Mouse (Mus musculus): Measurements from ENCODE around the gene Cracr2b.

Gene Cracr2b

DNA sequence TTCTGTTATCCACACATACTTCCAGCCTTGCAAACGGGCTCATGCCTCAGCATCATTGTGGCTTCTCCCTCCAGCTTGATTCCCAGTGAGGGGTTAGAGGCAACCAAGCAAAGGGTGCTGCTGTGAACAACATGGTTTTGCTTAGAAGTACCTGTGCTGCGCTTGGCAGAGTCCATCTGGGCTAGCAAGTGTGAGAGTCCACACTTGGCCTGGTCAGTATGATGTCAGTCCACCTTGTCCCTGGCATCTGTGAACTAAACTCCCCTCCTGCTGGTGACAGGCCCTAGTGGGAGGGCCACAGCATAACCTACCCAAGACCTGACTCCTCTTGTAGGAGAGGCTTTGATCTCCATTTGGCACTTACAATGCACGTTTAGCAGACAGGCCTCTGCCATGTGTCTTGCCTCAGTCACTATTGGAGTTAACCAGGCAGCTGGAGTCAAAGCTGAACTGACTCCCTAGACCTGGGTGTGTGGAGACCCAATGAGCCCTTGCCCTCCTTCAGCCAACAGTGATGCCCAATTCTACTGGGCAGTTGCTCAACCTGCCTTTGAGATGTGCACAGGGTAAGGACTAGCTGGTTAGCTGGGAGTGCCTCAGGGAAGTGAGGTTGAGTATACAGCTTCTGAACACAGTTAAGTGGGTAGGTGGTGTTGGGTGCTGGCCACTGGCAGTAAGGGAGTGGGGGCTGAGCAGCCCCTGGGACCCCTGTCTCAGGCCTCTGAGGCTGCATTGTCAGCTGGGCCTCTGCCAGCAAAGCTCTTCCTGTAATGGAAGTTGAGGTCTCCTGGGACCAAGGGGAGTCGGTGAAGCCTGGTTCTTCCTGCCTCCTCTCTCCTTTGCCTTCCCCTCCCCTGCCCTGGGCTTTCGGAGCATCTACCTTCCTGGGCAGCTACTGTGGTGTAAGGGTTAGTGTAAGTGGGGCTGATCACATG, 23.6 kb downstream of the Cracr2b start:
- DNase-seq (ENCODE audit: extremely low spot score, low read depth, low spot score), result no peak

DNA sequence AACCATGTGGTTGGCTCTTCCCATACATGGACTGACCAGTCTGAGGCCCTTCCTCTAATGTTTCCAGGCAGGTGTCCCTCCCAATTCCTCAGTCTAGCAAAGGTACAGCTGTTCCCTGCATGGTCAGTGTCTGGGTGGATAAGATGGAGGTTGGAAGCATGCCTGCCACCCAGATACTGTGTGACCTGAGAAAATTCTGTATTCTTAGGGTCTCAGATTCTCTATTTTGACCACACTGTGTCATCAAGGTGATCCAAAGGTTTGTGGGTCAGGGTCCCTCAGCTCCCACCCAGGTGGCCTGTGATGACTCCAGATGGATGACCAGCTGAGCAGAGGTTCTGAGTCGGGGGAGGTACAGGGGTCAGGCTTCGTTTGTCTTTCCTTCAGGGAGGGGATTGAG, 24.3 kb downstream of the Cracr2b start:
- no peak for DNase-seq (ENCODE audit: extremely low spot score, low read depth, low spot score)

DNA sequence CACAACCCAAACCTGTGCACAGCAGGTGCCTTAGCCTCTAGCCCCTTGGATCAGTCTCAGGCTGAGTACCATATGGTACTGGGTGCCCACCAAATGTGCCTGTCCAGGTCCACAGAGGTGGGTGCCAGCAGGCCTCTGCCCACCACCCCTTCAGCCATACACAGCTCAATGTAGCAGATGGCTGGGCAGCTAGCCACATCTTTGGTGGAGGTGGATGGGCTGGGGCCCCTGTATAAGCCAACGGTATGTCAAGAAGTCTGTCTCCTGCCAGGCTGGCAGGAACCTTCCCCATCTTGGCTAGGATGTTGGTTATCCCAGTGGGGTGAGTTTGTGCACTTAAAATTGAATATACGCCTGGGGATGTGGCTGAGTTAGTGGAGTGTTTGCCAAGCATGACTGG, 24.7 kb downstream of the Cracr2b start:
- no peak for DNase-seq (ENCODE audit: extremely low spot score, low read depth, low spot score)

GRCm38 (mm10) chr7:141486239-141486638, 25.3 kb downstream of the Cracr2b start:
- no peak for DNase-seq (ENCODE audit: extremely low spot score, low read depth, low spot score)

DNA sequence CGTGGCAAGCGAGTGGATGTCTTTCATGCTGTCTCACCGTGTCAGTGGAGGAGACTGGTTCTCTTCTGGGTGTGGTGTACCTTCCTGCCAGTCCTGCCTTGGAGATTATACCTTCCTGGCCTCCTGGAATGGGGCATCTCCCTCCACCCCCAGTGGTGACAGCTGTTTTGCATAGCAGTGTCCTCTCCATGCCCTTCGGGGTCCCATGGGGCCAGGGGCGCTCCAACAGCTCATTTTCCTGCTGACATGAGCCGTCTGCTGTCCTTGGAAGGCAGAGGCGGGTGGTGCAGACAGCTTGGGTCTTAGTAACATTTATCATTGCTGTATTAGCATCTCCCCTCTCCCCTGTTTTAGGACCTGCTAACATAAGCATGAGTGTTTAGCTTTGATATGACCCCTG, 26.2 kb downstream of the Cracr2b start:
- no peak for DNase-seq (ENCODE audit: extremely low spot score, low read depth, low spot score)

DNA sequence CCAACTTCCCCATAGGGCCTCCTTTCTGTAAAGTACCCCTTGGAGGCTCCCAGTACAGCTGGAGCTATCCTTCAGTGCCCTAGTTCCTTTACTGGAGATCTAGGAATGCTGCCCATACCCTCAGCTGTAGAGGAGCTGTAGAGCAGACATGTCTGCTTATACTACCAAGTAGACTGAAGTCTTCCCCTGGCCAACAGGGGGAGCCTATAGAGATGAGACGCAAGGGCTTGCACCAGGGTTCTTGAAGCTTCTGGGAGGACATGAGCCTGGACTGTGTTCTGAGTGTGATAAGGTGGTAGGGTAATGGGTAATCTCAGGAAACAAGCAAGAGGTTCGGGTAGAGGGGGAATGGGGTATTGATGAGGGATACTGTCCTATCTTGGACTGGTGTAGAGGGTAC, 30.3 kb downstream of the Cracr2b start:
- no peak for DNase-seq (ENCODE audit: extremely low spot score, low read depth, low spot score)

- DNase-seq (ENCODE audit: extremely low spot score, low read depth, low spot score), result no peak
Measured at GRCm38 (mm10) chr7:141492738-141493137, 31.8 kb downstream of the Cracr2b start.

- no peak for DNase-seq (ENCODE audit: extremely low spot score, low read depth, low spot score)
Measured at GRCm38 (mm10) chr7:141493729-141494128, 32.8 kb downstream of the Cracr2b start.

DNA sequence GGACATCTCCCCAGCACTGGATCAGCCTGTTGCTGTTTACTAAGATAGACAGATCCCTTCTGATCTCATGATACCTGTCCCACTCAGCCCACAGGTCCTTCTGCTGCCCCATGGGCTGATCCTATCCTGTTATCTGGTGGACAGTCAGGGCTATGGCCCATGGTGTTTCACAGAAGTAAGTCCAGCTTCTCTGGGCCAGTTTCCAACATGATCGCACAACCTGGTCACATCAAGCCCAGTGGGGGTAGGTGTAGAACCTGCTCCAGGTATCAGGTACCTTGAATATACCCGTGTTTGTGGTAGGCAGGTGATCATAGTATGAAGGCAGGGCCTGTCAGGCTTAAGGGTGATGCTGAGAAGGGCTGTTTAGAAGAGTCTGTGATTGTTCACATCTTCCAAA, 34.5 kb downstream of the Cracr2b start:
- no peak for DNase-seq (ENCODE audit: extremely low spot score, low read depth, low spot score)

- no peak for DNase-seq (ENCODE audit: extremely low spot score, low read depth, low spot score)
Measured at GRCm38 (mm10) chr7:141495940-141496339, 35.0 kb downstream of the Cracr2b start.

- DNase-seq (ENCODE audit: extremely low spot score, low read depth, low spot score), result no peak
Measured at GRCm38 (mm10) chr7:141497600-141497999, 36.7 kb downstream of the Cracr2b start.

DNA sequence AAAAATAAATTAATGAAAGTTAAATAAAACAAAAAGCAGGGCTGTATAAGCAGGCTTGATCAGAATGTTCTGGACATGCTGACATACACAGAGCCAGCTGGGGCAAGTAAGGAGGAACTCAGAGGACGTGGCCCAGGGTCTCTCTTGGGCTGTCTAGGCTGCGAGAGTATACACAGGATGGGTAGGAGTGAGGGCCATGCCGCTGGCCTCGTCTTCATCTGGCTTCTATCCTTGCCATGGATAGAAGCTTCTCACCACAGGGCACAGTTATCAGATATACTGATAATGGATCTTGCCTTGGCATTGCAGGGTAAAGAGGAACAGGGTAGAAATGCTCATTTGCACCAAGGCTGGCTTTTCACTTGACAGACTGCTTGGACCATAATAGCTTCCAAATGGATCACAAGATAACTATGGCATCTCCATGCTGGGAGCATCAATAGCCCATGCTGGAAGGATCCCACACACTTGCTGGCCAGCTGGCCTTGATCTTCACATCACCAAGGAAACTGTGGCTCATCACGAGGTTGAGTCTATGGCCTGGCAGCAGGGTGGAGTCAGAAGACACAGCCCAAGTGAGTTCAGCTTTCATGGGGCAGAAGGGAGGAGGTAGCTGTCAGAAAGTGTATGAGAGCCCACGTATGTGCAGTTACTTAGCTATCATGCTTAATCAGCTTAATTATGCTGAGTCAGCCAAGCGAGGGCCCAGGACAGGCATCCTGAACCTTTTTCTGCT, 41.1 kb downstream of the Cracr2b start:
- DNase-seq (ENCODE audit: extremely low spot score, low read depth, low spot score), result no peak

DNA sequence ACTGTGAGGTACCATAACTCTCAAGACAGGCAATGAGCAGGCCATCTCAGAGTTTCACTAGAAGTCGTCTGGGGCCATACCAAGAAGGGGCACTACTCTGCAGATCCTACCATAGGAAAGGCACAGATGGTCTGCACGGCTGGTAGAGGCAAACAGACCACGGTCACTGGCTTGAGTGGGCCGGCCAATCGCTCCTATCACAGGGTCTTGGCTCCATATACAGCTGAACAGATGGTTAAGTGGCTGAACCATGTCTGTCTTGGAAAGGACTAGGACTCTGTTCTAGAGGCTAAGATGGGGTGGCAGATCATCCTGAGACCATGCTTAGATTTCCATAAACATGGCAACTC, 41.6 kb downstream of the Cracr2b start:
- no peak for DNase-seq (ENCODE audit: extremely low spot score, low read depth, low spot score)

DNA sequence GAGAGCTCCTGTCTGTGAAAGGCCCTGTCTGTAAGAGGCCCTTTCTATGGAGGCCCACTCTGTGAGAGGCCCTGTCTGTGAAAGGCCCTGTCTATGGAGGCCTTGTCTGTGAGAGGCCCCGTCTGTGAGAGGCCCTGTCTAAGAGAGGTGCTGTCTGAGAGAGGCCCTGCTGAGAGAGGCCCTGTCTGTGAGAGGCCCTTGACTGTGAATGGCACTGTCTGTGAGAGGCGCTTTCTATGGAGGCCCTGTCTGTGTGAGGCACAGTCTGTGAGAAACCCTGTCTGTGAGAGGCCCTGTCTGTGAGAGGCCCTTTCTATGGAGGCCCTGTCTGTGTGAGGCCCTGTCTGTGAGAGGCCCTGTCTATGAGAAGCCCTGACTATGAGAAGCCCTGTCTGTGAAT, 45.4 kb downstream of the Cracr2b start:
- no peak for DNase-seq (ENCODE audit: extremely low spot score, low read depth, low spot score)

DNA sequence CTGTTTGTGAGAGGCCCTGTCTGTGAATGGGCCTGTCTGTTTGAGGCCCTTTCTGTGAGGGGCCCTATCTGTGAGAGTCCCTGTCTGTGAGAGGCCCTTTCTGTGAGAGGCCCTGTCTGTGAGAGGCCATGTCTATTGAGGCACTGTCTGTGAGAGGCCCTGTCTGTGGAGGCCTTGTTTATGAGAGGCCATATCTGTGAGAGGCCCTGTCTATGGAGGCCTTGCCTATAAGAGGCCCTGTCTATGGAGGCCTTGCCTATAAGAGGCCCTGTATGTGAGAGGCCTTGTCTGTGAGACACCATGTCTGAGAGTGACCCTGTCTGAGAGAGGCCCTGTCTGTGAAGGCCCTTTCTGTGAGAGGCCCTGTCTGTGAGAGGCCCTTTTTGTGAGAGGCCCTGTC, 47.3 kb downstream of the Cracr2b start:
- DNase-seq (ENCODE audit: extremely low spot score, low read depth, low spot score), result no peak

DNA sequence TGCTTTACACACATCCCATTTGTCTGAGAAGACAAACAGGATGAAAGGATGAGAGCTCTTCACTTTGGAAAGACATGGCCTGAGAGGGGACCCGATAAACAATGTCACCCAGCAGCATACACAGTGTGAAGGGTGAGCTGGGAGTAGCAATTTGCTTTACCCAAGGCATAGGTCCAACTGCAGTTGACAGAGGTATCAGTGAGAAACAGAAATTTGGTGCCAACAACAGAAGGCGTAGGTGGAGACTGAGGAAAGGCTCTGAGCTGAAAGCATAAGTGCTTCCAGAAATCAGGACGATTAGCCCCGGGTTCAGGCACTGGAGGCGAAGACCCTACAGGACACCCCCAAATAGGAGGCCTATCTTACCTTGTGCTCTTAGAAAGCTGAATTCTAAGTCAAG, 49.3 kb downstream of the Cracr2b start:
- no peak for DNase-seq (ENCODE audit: extremely low spot score, low read depth, low spot score)

DNA sequence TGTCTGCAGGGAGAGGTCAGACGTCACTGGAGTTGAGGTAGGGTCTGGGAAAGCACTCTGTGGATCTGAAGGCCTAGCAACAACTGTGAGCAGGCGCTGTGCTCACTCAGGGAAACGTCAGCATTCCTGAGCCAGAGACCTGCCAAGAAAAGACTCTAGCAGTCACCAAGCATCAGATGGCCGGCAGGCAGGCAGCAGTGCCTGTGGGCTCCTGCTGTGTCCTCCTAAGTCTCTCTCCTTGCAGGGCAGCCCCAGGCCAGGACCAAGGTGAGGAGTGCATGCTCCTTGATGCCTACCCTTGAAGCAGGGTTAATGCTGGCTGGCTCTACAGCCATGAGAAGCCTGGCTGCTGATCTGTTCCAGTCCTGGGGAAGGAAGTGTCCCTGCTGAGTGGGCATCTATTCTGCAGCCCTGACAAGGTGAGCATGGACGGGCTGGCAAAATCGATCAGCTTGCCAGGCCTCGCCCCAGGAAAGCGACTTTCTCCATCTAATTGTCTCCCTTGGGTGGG, 49.8 kb downstream of the Cracr2b start:
- no peak for DNase-seq (ENCODE audit: extremely low spot score, low read depth, low spot score)
